Mouse (Mus musculus) embryo, embryonic 9.5 days (tissue): ENCODE results near the gene Stc2.

ENCODE experiments used
- DNase-seq: peaks from one replicate; pipeline ENCODE4 v3.0.0-alpha.2; 2017; ENCODE audit errors: extremely low spot score

Stc2 gene

DNA sequence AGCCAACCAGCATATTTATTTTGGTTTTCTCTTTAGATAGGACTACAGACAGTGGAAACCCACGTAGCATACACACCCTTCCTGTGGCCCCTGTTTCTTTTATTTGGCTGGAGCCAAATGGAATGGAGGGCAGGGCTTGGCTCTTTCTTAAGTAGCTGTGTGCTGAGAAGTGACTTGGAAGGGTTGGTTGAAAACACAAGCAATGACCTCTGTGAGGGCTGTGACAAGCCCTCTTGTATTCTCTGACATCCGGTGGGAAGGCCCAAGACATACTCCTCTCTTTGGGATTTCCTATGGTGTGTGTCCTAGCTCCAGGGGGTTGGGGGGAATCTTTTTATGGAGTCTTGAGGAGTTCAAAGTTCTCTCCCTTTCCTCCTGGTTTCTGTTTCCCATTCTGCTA is 3.5 kb downstream of the Stc2 start:
- DNase-seq = no peak

DNA sequence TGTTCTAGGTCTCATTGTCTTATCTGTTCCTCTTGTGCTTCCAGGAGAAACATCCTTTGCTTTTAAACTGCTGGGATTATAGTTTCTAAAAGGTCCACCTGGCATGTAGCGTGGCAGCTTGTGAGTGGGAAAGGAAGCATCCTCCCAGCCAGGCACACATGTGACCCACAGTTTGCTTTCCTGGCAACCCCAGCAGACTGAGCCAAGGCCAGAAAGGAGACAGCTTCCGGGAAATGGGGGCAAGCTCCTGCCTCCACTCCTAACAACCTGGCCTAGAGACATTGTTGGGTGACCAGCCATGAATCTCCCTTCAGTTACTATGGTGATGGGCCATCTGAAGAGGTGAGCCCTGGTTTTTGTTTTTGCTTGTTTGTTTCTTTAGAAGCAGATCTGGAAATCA is 3.9 kb downstream of the Stc2 start:
- DNase-seq = no peak

DNA sequence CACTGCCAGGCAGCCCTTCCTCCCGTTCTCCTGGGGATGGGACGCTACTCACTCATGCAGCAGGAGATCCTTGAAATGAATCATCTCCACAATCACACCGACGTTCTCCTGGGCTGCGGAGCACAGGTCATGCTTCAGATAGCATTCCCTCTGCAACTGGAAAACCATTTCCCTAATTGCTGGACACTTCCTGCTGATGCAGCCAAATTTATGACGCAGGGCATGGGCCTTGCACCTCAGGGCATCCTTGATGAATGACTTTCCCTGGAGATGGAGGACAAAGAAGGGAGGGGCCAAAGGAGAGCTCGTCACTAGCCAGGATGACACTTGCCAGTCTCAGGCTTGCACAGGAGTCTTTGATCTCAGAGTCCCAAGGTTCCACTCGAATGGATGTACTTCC is 4.6 kb downstream of the Stc2 start:
- DNase-seq = no peak

DNA sequence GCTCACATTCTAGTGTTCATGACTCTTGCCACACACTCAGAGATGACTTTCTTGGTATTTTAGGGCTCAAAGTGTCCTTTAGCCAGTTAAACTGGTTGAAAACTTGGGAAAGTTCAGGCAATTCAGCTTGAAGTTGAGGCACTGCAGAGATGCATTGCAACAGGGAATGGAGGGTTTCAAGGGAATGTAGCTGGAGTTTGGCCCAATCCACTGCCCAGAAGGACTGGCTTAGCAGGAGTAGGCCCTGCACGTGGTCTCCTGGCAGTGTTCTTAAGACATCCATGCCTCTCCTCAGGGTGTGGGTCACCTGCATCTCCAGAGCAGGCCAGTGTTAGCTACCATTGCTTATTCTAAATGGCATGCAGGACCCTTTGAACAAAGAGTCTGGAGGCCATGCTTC is 7.0 kb downstream of the Stc2 start:
- DNase-seq = no peak

DNA sequence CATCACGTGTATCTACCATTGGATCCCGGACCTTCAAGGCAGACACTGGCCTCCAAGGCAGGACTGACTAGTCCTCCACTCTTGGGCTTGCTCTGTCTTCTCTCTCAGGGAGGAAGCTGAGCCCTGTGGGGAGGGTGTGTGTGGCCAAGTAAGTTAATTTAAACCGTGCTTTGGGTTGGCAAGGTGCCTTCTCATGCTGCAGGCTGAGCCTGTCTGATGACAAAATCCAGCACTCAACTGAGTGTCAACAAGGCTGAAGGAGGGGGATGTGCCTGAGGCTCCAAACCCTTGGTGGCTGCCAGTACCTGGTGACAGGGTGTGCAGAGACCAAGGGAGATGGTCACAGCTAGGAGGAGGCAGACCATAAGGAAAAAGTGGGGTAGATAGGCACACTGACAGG is 7.5 kb downstream of the Stc2 start:
- DNase-seq = no peak

DNA sequence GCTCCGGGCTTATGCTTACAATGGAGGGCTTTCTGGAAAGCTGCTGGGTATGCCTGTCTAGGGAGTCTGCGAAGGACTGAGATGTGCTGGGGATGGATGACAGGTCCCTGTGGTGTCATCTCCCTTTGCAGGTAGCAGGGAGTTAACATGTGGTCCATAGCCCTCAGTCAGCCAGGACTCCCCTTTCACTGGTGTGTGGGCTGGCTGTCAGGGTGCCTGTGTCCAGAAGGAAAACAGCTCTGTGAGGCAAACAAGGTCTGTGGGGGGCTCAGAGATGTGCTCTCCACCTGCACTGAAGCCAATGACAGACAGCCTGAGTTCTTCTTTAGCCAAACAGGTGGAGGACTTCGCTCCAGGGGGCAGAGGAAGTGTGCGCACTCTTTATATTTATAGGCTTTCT is 8.8 kb downstream of the Stc2 start:
- no peak for DNase-seq

DNA sequence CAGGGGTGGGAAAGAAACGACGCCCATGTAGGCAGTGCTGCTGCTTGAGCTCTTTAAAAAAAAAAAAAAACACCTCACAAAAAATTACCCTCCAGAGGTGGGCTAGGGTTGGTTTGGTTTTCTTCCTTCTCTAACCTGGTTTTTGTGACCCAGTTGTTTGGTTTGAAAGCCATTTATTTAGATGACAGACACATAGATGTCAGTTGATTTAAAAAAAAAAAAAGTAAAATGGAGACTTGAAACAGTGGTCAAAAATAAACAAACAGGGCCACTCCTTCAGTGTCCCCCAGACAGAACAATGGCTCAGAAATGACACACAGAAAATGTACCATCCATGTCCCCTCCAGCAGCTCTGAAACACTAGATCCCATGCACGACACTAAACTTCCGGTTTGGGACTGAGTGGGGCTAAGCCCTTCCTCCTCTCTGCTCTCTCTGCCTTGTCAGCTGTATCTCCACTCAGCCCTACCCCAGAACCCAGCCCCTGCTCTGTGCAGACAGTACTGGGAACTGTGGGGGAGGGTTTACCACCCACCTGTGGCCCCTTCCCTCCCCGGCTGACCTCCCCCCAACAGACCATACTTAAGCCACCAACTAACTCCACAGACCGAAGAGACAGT is 10.5 kb downstream of the Stc2 start:
- no peak for DNase-seq

DNA sequence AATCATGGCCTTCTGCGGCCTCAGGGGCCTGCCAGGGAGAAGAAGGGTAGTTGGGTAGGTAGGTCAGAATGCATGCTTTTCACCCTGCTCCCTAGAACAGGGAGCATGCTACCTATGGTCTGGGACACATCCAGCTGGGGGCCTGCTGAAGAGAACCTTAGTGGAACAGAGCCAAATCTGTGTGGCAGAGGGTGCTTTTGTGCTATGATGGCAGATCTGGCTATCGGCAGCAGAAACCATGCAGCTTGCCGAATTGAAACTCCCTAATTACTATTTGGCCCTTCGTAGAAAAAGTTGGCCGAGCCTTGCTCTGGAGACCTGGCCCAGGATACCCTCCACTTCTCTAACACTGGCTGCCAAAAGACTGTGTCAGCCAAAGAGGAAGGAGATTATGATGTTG is 11.4 kb downstream of the Stc2 start:
- no peak for DNase-seq

DNA sequence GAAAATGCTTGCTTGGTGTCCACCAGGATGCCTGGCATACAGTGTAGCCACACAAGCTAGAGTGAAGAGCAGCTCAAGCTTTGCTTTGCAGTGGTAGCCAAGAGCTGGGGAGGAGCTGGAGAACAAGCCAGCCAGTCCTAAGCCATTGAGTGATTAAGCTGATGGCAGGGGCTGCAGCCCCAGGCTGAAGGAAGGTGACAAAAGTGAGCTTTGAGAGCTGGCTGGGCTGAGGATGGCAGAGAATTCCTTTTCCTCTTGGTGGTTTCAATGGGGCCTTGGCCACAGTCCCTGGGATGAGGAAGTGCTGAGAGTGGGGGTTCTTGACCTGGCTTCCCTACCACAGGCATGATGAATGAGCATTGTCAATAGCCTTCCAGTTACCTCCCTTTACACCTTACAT is 13.0 kb downstream of the Stc2 start:
- DNase-seq = no peak

DNA sequence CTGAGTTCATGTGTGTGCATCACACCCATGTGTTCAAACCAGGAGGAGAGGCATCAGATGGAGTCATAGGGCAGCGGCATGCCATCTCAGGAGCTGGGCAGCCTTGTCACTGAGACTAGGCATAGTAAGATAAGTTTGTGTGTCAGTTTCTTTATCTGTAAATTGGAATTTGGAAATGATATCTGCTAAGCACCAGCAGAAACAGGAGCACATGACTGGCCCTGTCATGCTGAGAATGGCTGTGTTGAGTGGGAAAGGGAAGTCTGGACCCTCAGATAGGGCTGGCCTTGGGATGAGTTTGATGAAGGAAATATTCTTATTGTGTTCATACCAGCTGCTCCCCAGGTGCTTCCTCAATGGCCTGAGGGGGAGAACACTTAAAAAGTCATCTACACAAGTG is 14.1 kb downstream of the Stc2 start:
- DNase-seq = no peak

DNA sequence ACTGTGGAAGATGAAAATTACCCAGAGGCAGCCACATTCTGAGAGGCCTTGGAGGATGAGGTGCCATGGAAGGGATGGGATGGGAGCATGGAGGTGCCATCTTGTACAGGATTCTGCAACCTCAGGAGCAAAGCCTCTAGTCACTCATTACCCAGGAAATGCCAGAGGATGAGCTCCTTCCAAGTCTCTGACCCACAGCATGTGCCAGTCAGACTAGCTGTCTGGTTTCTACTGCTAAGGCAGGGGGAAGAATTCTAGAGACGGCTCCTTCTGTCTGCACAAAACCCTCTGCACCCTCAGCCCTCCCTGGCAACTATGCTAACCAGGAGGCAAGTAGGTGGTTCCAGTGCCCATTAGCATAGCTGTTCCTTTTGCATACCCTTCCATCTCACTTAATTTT is 15.4 kb downstream of the Stc2 start:
- DNase-seq = no peak
